Mouse (Mus musculus) CD8-positive naive resting alpha-beta T cell, adult 57 days (primary cell): Measurements from ENCODE around the gene Lemd2. TPM values are rescaled to one million over a fixed set of nuclear protein-coding genes. Genes with fewer than 3 reads are reported as not detected.

ENCODE experiments used
- total RNA-seq: library from RNA; stranded (reverse); gene quantifications from one replicate; pipeline ENCODE4 v1.2.4, GENCODE M21; 2023

The Lemd2 gene
- total RNA-seq: 61.1 TPM

DNA sequence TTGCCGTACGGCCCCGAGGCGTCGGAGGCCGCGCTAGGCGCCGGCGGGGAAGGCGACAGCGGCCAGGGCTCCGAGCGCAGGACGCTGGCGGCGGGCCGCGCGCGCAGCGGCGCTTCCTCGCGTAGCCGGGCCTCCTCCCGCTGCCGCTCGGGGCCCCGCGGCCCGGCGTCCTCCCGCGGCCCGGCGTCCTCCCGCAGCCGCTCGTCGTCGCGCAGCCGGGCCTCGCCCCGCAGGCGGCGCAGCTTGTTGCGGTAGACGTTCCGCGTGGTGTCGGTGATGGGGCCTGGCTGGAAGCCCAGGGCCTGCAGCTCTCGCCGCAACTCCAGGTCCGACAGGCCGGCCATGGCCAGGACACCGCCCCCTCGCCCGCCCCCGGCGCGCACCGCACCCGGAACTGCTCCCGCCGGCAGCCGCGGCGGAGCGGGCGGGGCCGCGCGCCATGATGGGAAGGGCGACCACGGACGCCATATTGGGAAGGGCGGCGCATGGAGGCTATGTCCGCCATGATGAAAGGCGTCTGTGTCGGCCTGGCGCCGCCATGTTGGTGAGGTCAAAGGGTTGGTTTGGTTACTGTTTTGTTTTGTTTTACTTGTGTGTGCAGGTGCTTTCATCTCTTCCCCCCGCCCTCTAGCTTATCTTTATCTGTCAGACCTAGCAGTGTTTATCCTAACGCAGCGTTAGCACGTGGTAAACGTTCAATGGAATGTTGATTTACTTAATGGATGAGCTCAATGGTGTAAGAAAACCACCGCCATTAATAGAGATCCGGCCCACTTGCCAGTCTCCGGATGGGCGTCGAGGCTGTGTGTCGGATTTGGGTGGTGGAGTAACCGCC, at the start of gene Lemd2:
Lemd2 (minus strand) TSS at position 395 of the 835 bp plus-strand sequence.

DNA sequence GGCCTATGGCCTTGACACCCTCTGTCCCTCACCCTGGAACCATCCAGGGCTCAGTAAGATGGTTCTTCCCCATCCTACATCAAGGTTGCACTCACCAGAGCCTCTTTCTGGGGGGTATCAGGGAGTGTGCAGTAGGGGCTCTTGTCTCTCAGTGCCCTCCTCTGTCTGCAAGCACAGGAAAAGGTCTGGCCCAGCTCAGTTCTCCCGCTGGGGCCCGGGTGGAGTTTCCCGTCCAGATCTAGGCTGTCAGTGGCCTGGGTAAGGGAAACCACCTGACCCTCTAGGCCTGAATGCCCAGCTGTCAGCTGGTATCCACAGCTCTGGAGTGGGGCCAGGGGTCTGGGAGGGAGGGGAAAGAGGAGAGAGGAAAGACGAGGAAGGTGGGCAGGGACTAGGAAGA, 36.7 kb downstream of the Lemd2 start, which contains the start of gene Ip6k3:
Ip6k3 (minus strand) TSS at position 251 of the 400 bp plus-strand sequence.

Other genes starting within 250 kb of the Lemd2 start
- 21.5 TPM for gene Zbtb9, start 231.3 kb downstream of the Lemd2 start, total RNA-seq
- 35.6 TPM for gene Bak1, start 175.5 kb downstream of the Lemd2 start, total RNA-seq
- gene Itpr3, start 147.2 kb downstream of the Lemd2 start, total RNA-seq: 113 TPM
- gene Uqcc2, start 70.6 kb downstream of the Lemd2 start, total RNA-seq: 29.4 TPM
- gene Ip6k3, start 36.7 kb downstream of the Lemd2 start, total RNA-seq: not detected